Mouse (Mus musculus) cortical plate, adult 2 months (tissue): Measurements from ENCODE around the gene Spata31d1a. TPM values are rescaled to one million over a fixed set of nuclear protein-coding genes. Genes with fewer than 3 reads are reported as not detected.

Source experiments
- H3K27ac ChIP-seq: fragments of 200-500 bp; 2 replicates; pipeline ENCODE4 v1.5.1; 2012; ENCODE audit warnings: low read length, control low read depth, inconsistent platforms; ENCODE audit not compliant: insufficient read depth
- H3K4me1 ChIP-seq: fragments of 200-500 bp; 2 replicates; pipeline ENCODE4 v1.6.1; 2011; ENCODE audit warnings: low read length; ENCODE audit not compliant: control insufficient read depth, insufficient read depth
- H3K4me3 ChIP-seq: fragments of 200-500 bp; 2 replicates; pipeline ENCODE4 v1.5.1; 2011; ENCODE audit warnings: mild to moderate bottlenecking, low read length, control low read depth; ENCODE audit not compliant: insufficient read depth
- CTCF ChIP-seq: fragments of 200-500 bp; IDR thresholded peaks from 2 replicates; pipeline ENCODE4 v1.5.1; 2011; ENCODE audit warnings: mild to moderate bottlenecking, control low read depth, low read length; ENCODE audit not compliant: insufficient read depth; ENCODE audit errors: extremely low read depth
- POLR2A ChIP-seq: fragments of 200-500 bp; IDR thresholded peaks from 2 replicates; pipeline ENCODE4 v1.6.1; 2011; ENCODE audit warnings: mild to moderate bottlenecking, low read length, control low read depth; ENCODE audit not compliant: insufficient read depth; ENCODE audit errors: extremely low read depth
- polyA plus RNA-seq: library from polyadenylated mRNA; depleted of rRNA; stranded (reverse); fragments of >200 nt; gene quantifications from 2 replicates; pipeline ENCODE4 v1.2.3, GENCODE M21; 2012; rRNA removed

The Spata31d1a gene
- polyA plus RNA-seq, 1 experiment = 0.10 TPM

DNA sequence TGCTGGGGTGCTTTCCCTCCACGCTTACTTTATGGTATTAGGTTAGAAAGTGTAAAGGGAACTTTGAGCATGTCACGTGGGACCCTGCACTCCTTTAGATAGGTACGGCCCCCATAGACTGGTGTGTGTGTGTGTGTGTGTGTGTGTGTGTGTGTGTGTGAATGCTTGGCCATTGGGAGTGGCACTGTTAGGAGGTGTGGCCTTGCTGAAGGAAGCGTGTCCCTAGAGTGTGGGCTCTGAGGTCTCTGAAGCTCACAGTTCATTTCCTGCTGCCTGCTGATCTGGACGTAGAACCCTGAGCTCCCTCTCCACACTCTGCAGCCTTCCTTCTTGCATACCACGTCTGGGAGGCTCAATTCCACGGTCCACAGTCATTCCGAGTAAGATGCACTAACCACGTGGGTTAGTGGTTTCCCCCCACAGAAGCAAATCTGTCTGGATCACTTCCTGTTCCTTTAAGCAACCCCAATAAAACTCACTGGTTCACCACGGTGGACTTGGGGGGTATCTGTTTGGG, 53.8 kb downstream of the Spata31d1a start:
- Histone ChIP-seq H3K4me3 (no peak overlapping the region), H3K27ac (no peak overlapping the region), H3K4me1 (no peaks in the 10 kb centered on the region)
- no peak for TF ChIP-seq CTCF
- no peak for TF ChIP-seq POLR2A

DNA sequence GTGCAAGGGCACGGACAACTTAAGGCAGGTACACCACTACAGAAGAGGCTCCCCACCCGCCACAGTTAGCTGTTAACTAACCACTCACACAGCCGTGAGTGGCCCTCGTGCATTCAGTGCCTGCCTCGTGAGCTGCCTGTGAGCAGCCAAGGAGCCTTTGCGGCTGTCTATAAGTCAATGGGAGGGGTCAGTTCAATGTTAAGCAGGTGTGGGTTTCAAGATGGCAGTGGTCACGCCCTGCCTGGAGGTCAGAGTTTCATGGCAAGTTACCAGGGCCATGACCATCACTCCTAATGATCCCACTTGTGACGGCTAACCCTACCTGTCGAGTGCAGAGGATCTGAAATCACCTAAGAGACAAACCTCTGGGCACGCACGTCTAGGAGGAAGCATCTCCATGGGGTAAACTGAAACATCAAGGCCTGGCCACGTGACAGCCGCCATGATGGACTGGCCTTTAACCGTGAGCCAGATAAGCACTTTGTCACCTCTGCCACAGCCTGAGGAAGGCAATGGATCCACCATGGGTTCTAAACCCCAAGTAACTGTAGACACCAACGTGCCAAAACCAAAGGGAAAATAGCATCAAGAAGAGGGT, 54.3 kb downstream of the Spata31d1a start:
- Histone ChIP-seq H3K4me3 (no peak overlapping the region), H3K27ac (no peak overlapping the region), H3K4me1 (no peaks in the 10 kb centered on the region)
- TF ChIP-seq CTCF = no peak
- TF ChIP-seq POLR2A = no peak

DNA sequence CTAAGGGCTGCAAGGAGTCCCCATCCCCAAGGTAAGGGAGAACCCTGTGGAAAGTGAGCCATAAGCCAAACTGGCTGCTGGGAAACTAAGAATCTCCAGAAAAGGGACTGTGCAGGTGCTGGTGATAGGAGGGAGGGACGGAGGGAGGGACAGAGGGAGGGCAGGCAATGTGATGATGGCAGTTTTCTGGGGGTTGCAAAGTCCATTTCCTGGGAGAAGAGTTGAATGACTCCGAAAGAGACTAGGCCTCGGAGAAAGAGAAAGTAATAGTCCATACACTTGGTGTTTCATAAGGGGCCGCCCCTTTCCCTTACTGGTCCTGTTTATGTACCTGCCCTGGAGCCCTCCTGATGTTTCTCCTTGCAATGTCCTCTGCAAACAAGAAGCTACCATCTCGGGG, 55.7 kb downstream of the Spata31d1a start:
- no peak for TF ChIP-seq CTCF
- no peak for TF ChIP-seq POLR2A
- H3K4me3 ChIP-seq = no peak overlapping the region
- no peaks in the 10 kb centered on the region for H3K4me1 ChIP-seq
- H3K27ac ChIP-seq = no peak overlapping the region

DNA sequence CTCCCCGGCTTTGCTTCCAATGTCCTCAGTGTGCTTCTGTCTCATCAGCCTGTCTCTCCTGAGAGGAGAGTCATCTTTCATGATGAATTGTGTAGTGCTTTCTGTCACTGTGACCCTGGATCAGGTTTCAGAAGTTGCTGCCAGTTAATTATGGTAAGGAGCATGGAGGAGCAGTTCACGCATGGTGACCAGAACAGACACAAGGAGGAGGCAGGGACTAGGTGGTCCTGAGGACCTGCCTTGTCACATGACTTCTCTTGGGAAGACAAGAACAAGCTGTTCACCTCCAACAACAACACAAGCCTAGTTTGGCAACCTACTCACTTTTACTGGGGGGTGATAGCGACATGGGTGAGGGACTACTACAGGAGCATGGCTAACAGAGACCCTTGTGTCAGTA, 57.0 kb downstream of the Spata31d1a start:
- TF ChIP-seq CTCF = no peak
- TF ChIP-seq POLR2A = no peak
- Histone ChIP-seq H3K27ac (no peak overlapping the region), H3K4me1 (no peaks in the 10 kb centered on the region), H3K4me3 (no peak overlapping the region)

DNA sequence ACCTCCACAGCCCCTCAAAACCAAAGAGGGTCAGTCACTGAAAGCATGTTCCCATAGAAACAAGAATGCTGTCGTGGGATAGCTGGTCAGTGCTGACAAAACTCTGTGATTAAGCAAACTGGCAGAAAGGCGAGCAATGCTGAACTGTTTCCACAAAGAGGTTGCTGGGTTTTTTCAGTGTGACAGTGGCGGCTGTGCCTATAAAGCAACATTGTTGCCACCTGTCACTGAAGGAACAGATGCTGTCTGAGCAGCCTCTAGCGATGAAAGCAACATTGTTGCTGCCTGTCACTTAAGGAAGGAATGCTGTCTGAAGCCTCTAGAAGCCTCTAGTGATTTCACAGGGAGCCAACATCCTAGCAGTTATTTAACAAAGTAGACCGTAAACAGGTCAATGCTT, 57.5 kb downstream of the Spata31d1a start:
- H3K4me3 ChIP-seq = no peak overlapping the region
- H3K4me1 ChIP-seq = no peaks in the 10 kb centered on the region
- no peak overlapping the region for H3K27ac ChIP-seq
- TF ChIP-seq CTCF = no peak
- TF ChIP-seq POLR2A = no peak

Other genes starting within 250 kb of the Spata31d1a start
- gene Agtpbp1, start 125.1 kb downstream of the Spata31d1a start, polyA plus RNA-seq = 105 and 106 TPM in 2 replicates
- 78.4 and 79.8 TPM in 2 replicates for gene Naa35, start 125.1 kb downstream of the Spata31d1a start, polyA plus RNA-seq
- 13.1 and 17.0 TPM in 2 replicates for gene Golm1, start 34.5 kb downstream of the Spata31d1a start, polyA plus RNA-seq
- gene 4921517D22Rik, start 16.2 kb downstream of the Spata31d1a start, polyA plus RNA-seq = not detected in 2 replicates
- gene Spata31d1b, start 2.0 kb upstream of the Spata31d1a start, polyA plus RNA-seq = 0.04 and 0.06 TPM in 2 replicates
- gene Spata31d1d, start 21.4 kb upstream of the Spata31d1a start, polyA plus RNA-seq = 0.04 and 0.08 TPM in 2 replicates
- gene 1700014D04Rik, start 36.4 kb upstream of the Spata31d1a start, polyA plus RNA-seq = 0.34 and 0.56 TPM in 2 replicates
- 255 and 271 TPM in 2 replicates for gene Isca1, start 59.5 kb upstream of the Spata31d1a start, polyA plus RNA-seq
- gene Gm49354, start 71.9 kb upstream of the Spata31d1a start, polyA plus RNA-seq = not detected in 2 replicates
- 36.6 and 39.0 TPM in 2 replicates for gene Tut7, start 112.8 kb upstream of the Spata31d1a start, polyA plus RNA-seq